Mouse (Mus musculus): ENCODE results near the gene Iqcf6. TPM values are rescaled to one million over a fixed set of nuclear protein-coding genes. Genes with fewer than 3 reads are reported as not detected.

Iqcf6 gene
- total and polyA plus RNA-seq, 2 experiments from 2014 or later: not detected

DNA sequence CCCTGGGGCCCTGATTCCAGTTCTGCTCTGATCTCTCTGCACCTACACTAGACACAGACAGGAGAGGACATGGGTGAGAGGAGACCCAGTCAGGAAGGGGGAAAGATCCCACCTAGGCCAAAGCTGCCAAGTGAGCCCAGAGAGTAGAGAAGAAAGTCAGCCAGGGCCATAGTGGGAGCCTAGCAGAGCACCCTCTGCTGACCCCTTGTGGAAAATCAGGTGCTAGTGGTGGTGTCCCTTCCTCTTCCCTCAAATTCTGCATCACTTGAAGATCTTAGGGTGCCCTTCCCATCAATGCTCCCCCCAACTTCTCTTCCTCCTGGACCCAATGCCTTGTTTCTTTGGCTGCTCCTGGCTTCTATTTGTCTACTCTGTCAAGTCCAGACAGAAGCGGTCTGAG is 26.3 kb downstream of the Iqcf6 start:
- no peaks in the 10 kb centered on the region for H3K9me3 ChIP-seq (ENCODE audit: low read length)
- H3K27ac ChIP-seq: no peak overlapping the region
- no peaks in the 10 kb centered on the region for H3K27me3 ChIP-seq (ENCODE audit: insufficient read depth, low read length)
- ATAC-seq (no peak), DNase-seq (ENCODE audit: low spot score) (peak; percentile 45)
- H3K9ac ChIP-seq (replicated peaks; ENCODE audit: low read length): no peak overlapping the region
- no peak overlapping the region for H3K4me3 ChIP-seq (ENCODE audit: low read length)
- TF ChIP-seq CTCF (IDR thresholded peaks at IDR 0.05; ENCODE audit: low read depth): peak; percentile 72
- WGBS: 68% methylated on average over 1 of the region's 1 CpGs
- no peaks in the 10 kb centered on the region for H3K36me3 ChIP-seq (ENCODE audit: insufficient read depth, low read length)
- H3K4me2 ChIP-seq (ENCODE audit: low read depth, low read length): no peak overlapping the region
- H3K4me1 ChIP-seq (ENCODE audit: insufficient read depth, low read length): peaks cover 3% of the 10 kb centered on the region; the same call in 1 of the 2 replicates

DNA sequence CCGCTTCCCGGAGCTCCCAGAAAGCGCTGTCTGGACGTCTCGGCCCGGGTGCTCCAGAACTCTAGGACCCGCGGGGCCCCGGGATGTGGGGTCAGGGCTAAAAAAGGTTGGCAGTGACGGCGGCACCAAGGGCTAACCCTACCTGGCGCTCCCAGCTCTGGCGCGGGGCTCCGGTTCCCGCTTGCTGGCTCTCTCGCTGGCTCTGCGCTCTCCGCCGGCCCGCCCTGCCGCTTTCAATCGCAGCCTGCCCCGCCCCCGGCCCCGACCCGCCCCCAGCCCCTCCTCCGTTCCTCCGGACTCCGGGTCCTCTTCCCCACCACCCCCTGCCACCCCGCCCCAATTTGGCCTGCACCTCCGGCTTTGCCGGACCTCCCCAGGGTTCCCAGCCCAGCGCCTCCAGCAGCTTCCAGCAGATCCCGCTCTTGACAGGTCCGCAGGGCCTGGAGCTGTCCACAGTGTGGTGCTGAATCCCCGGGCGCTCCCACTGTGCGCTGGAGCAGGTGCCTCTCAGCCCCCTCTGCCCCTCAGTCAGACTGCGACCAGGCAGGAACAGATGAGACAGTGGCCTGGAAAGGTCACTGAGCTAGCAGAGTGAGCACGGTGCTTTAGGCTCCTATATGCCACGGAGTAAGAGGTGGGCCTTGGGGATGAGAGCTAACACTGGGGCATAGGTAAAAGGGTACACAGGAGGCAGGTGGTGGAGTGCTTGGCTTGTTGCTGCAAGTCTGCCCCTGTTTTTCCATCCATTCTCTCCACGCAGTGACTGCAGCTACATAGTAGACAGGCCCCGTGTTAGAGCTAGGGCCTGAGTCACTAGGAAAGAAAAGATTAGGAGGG is 29.7 kb downstream of the Iqcf6 start, which contains the start of gene Grm2:
TSS of gene Grm2 (minus strand) at position 199 of the 837 bp plus-strand sequence.
- H3K4me3 ChIP-seq (ENCODE audit: low read length): peak within 1 kb of the TSS; percentile 45
- peak; percentile 63 for DNase-seq (ENCODE audit: low spot score)
- H3K27ac ChIP-seq: 0 out of 2 replicates have a peak within 1 kb of the TSS, but pooled peaks have one; percentile 36
- peaks cover 3% of the 10 kb centered on the region; the same call in 1 of the 2 replicates for H3K4me1 ChIP-seq (ENCODE audit: insufficient read depth, low read length)
- ATAC-seq: peak; percentile 71
- peaks cover 24% of the 10 kb centered on the region for H3K36me3 ChIP-seq (ENCODE audit: insufficient read depth, low read length)
- H3K27me3 ChIP-seq (ENCODE audit: insufficient read depth, low read length): no peaks in the 10 kb centered on the region
- TF ChIP-seq CTCF (IDR thresholded peaks at IDR 0.05; ENCODE audit: low read depth): peak; percentile 15; the same call in 1 of the 2 replicates
- H3K9ac ChIP-seq (replicated peaks; ENCODE audit: low read length): peak within 1 kb of the TSS; percentile 53
- peak within 1 kb of the TSS; percentile 76 for H3K4me2 ChIP-seq (ENCODE audit: low read depth, low read length)
- no peaks in the 10 kb centered on the region for H3K9me3 ChIP-seq (ENCODE audit: low read length)
- 2% methylated on average over 36 of the region's 44 CpGs for whole genome bisulfite sequencing

DNA sequence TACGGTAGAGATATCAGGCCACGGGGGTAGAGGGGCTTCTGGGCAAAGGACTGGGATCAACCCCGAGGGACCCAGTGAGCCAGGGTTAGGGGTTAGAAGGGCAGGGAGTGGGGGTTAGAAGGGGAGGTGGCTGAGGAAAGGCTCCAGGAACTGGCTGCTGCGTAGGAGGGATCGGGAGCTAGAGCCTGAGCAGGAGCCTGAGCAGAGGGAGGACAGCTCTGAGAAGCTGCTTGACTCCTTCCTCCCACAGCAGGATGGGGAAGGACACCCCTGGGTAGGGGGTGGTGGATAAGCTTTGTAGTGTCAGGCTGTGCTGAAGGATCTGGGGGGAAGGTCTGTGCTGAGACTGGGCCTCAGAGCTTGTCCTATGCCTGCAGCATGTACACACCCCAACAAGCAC is 30.4 kb downstream of the Iqcf6 start:
- Histone ChIP-seq H3K27me3 (ENCODE audit: insufficient read depth, low read length) (no peaks in the 10 kb centered on the region), H3K27ac (0 out of 2 replicates have a peak overlapping the region, but pooled peaks have one; percentile 36), H3K36me3 (ENCODE audit: insufficient read depth, low read length) (peaks cover 27% of the 10 kb centered on the region), H3K4me3 (ENCODE audit: low read length) (no peak overlapping the region), H3K9ac (replicated peaks; ENCODE audit: low read length) (no peak overlapping the region), H3K4me2 (ENCODE audit: low read depth, low read length) (peak overlapping the region; percentile 76; the same call in 1 of the 2 replicates), H3K9me3 (ENCODE audit: low read length) (no peaks in the 10 kb centered on the region), H3K4me1 (ENCODE audit: insufficient read depth, low read length) (peaks cover 3% of the 10 kb centered on the region; the same call in 1 of the 2 replicates)
- TF ChIP-seq CTCF (IDR thresholded peaks at IDR 0.05; ENCODE audit: low read depth): no peak
- ATAC-seq (no peak), DNase-seq (ENCODE audit: low spot score) (no peak)
- WGBS: 44% methylated on average over 5 of the region's 5 CpGs

DNA sequence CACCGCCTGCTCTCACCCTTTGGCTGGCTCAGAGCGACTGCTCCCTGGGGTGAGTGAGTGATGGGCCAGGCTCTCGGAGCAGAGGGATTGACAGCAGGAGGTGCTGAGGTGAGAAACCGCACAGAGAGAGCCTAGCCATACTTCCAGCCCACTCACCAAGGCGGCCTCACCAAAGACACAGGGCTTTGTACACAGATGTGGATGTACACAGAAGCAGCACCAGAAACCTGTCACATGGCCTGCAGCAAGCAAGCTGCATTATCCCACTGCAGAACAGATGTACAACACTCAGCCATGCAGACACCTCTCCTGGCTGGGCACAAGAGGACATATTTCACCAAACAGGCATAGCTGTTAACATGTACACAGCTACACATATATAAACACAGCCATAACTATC is 31.2 kb downstream of the Iqcf6 start:
- no peak overlapping the region for H3K4me2 ChIP-seq (ENCODE audit: low read depth, low read length)
- H3K27me3 ChIP-seq (ENCODE audit: insufficient read depth, low read length): no peaks in the 10 kb centered on the region
- no peak overlapping the region for H3K9ac ChIP-seq (replicated peaks; ENCODE audit: low read length)
- H3K9me3 ChIP-seq (ENCODE audit: low read length): no peaks in the 10 kb centered on the region
- WGBS: 28% methylated on average over 5 of the region's 5 CpGs
- H3K36me3 ChIP-seq (ENCODE audit: insufficient read depth, low read length): peaks cover 34% of the 10 kb centered on the region
- DNase-seq (ENCODE audit: low spot score) (no peak), ATAC-seq (no peak)
- H3K27ac ChIP-seq: 0 out of 2 replicates have a peak overlapping the region, but pooled peaks have one; percentile 36
- no peak overlapping the region for H3K4me3 ChIP-seq (ENCODE audit: low read length)
- TF ChIP-seq CTCF (IDR thresholded peaks at IDR 0.05; ENCODE audit: low read depth): no peak
- peaks cover 3% of the 10 kb centered on the region; the same call in 1 of the 2 replicates for H3K4me1 ChIP-seq (ENCODE audit: insufficient read depth, low read length)

DNA sequence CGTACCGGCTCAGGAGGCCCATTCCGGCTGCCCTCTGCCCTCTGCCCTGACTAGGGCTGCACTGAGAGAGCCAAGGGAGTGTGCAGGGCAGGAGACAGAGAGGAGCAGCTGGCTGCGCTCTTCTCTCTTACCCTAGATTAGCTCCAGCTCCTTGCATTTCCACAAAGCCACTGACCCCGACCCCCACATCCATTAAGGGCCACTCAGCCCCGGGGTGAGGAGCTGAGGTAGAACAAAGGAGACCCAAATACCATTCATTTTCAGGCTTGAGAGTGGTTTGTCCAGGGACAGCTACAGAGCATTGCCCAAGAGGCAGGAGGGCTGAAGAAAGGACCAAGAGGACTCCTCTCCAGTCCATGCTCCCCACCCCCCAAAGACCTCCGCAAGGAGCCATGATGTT is 33.1 kb downstream of the Iqcf6 start:
- Histone ChIP-seq H3K4me2 (ENCODE audit: low read depth, low read length) (no peak overlapping the region), H3K4me3 (ENCODE audit: low read length) (no peak overlapping the region), H3K4me1 (ENCODE audit: insufficient read depth, low read length) (peaks cover 8% of the 10 kb centered on the region), H3K9me3 (ENCODE audit: low read length) (no peaks in the 10 kb centered on the region), H3K27ac (no peak overlapping the region), H3K36me3 (ENCODE audit: insufficient read depth, low read length) (peaks cover 36% of the 10 kb centered on the region), H3K9ac (replicated peaks; ENCODE audit: low read length) (no peak overlapping the region), H3K27me3 (ENCODE audit: insufficient read depth, low read length) (no peaks in the 10 kb centered on the region)
- no peak for DNase-seq (ENCODE audit: low spot score)
- 26% methylated on average over 7 of the region's 7 CpGs for WGBS
- no peak for ATAC-seq
- TF ChIP-seq CTCF (IDR thresholded peaks at IDR 0.05; ENCODE audit: low read depth): no peak

DNA sequence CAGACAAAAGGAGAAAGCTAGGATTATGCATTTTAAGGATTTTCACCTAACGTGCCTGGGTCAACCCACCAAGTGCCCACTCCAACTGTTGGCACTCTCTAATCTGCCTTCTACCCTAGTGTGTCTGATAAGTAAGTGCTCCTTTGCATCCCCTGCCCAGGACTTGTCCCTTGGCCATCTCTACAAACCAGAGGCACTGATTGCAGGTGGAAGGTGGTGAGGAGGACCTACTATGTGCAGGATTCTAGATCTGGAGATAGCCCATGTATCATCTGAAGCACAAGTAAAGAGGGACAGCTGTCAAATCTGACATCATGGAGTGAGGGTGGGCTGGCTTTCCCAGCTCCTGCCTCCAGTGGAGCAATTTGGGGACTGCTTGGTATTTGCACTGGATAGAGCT is 33.6 kb downstream of the Iqcf6 start:
- H3K36me3 ChIP-seq (ENCODE audit: insufficient read depth, low read length): peaks cover 36% of the 10 kb centered on the region
- TF ChIP-seq CTCF (IDR thresholded peaks at IDR 0.05; ENCODE audit: low read depth): no peak
- peaks cover 11% of the 10 kb centered on the region for H3K4me1 ChIP-seq (ENCODE audit: insufficient read depth, low read length)

DNA sequence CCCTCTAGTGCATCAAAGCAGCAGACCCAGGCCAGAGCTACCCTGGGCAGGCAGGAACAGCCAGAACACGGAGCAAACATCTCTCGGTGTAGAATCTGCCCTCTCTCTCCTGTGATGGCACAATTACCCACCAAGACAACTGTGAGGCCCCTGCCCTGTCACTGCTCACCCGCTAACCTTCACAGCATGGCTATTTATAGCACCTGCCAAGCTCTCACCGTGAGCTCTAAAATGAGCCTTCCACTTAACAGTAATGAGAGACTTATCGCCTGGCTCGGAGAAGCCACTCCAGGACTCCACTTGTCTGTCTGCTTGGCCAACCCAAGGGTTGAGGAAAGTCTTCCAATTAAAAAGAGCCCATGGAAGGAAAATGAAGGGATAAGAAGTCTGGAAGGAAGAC is 36.8 kb downstream of the Iqcf6 start:
- Histone ChIP-seq H3K9me3 (ENCODE audit: low read length) (no peaks in the 10 kb centered on the region), H3K4me3 (ENCODE audit: low read length) (no peak overlapping the region), H3K36me3 (ENCODE audit: insufficient read depth, low read length) (peaks cover 37% of the 10 kb centered on the region), H3K4me1 (ENCODE audit: insufficient read depth, low read length) (peaks cover 14% of the 10 kb centered on the region), H3K4me2 (ENCODE audit: low read depth, low read length) (no peak overlapping the region), H3K27me3 (ENCODE audit: insufficient read depth, low read length) (no peaks in the 10 kb centered on the region), H3K9ac (replicated peaks; ENCODE audit: low read length) (no peak overlapping the region), H3K27ac (no peak overlapping the region)
- ATAC-seq (no peak), DNase-seq (ENCODE audit: low spot score) (no peak)
- no peak for TF ChIP-seq CTCF (IDR thresholded peaks at IDR 0.05; ENCODE audit: low read depth)
- WGBS: 67% methylated on average over 6 of the region's 6 CpGs

More for the DNA sequence above, 33.6 kb downstream of the Iqcf6 start:
- WGBS: 69% methylated on average over 1 of the region's 1 CpGs
- H3K27me3 ChIP-seq (ENCODE audit: insufficient read depth, low read length): no peaks in the 10 kb centered on the region
- DNase-seq (ENCODE audit: low spot score) (no peak), ATAC-seq (no peak)
- H3K9me3 ChIP-seq (ENCODE audit: low read length): no peaks in the 10 kb centered on the region
- H3K4me3 ChIP-seq (ENCODE audit: low read length): no peak overlapping the region
- H3K27ac ChIP-seq: no peak overlapping the region
- H3K9ac ChIP-seq (replicated peaks; ENCODE audit: low read length): no peak overlapping the region
- H3K4me2 ChIP-seq (ENCODE audit: low read depth, low read length): no peak overlapping the region

Measured in hindbrain, postnatal 0 days (tissue).